Comparison of ENCODE assay signal across 8 mouse cellular contexts in the genomic region with DNA sequence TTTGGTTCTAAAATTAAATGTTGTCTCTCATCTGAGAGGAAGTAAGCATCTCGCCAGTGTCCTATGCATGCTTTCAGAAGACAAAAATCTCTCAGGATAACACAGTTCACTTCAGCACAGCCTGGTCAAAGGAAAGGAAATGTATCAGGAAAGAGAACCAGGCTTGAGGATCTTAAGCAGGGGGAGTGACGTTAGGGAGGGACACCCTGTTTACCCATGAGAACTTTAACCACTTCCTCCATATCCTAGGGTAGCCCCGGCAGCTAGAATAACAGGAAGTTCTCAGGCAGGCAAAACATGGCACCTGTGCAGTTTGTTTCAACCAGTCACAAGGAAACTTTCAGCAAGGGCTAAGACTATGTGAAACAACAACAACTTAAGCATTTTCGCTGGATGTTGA. TPM values are rescaled to one million over a fixed set of nuclear protein-coding genes. Genes with fewer than 3 reads are reported as not detected.
A peak's percentile ranks its signal among the peaks of the same experiment; 100 is the strongest.
DNase-seq lines count a peak whose midpoint lies in the region; ATAC-seq and TF ChIP-seq lines count a peak whose summit lies in the region.

No protein-coding gene starts in this region.

- intact Hi-C loops in heart, postnatal 10 days (cut with DNase I) = no loop called here

- no peak for TF ChIP-seq CTCF in forebrain, postnatal 0 days (IDR thresholded peaks at IDR 0.05; ENCODE audit: low read depth)

- H3K4me1 ChIP-seq in megakaryocyte, embryonic 14.5 days = peaks cover 15% of the 10 kb centered on the region
- H3K4me1 ChIP-seq in forebrain, postnatal 0 days (ENCODE audit: insufficient read depth) = no peaks in the 10 kb centered on the region
- H3K4me1 ChIP-seq in limb, embryonic 10.5 days = no peaks in the 10 kb centered on the region

- H3K9ac ChIP-seq in forebrain, postnatal 0 days = no peak overlapping the region

- peak overlapping the region; percentile 8 for H3K4me3 ChIP-seq in megakaryocyte, embryonic 14.5 days (replicated peaks)
- no peak overlapping the region for H3K4me3 ChIP-seq in forebrain, postnatal 0 days (ENCODE audit: low read depth, low read length)
- H3K4me3 ChIP-seq in limb, embryonic 10.5 days = no peak overlapping the region

- no peaks in the 10 kb centered on the region for H3K9me3 ChIP-seq in megakaryocyte, embryonic 14.5 days
- no peaks in the 10 kb centered on the region for H3K9me3 ChIP-seq in forebrain, postnatal 0 days (ENCODE audit: low read length)
- H3K9me3 ChIP-seq in limb, embryonic 10.5 days (replicated peaks) = no peaks in the 10 kb centered on the region

- no peak for ATAC-seq in forebrain, postnatal 0 days

- H3K36me3 ChIP-seq in megakaryocyte, embryonic 14.5 days (replicated peaks; ENCODE audit: low read length) = no peaks in the 10 kb centered on the region
- no peaks in the 10 kb centered on the region for H3K36me3 ChIP-seq in forebrain, postnatal 0 days (ENCODE audit: insufficient read depth)
- no peaks in the 10 kb centered on the region for H3K36me3 ChIP-seq in limb, embryonic 10.5 days

- no peaks in the 10 kb centered on the region for H3K27me3 ChIP-seq in megakaryocyte, embryonic 14.5 days (replicated peaks)
- H3K27me3 ChIP-seq in forebrain, postnatal 0 days (ENCODE audit: insufficient read depth, low read length) = no peaks in the 10 kb centered on the region
- H3K27me3 ChIP-seq in limb, embryonic 10.5 days (ENCODE audit: low read depth, poor library complexity, severe bottlenecking) = no peaks in the 10 kb centered on the region

- 85% methylated on average over 4 of the region's 4 CpGs for WGBS in forebrain, postnatal 0 days
- WGBS in limb, embryonic 10.5 days = 72% methylated on average over 4 of the region's 4 CpGs

- no peak overlapping the region for H3K4me2 ChIP-seq in forebrain, postnatal 0 days (ENCODE audit: low read depth)

- H3K27ac ChIP-seq in forebrain, postnatal 0 days (ENCODE audit: low read depth, low read length) = no peak overlapping the region
- H3K27ac ChIP-seq in limb, embryonic 10.5 days = no peak overlapping the region

- peak; percentile 5 for DNase-seq in layer of hippocampus, adult 11-12 months (ENCODE audit: low spot score)
- DNase-seq in layer of hippocampus, adult 18-20 months (ENCODE audit: low spot score in 2 of 2) = no peak
- peak; percentile 20 to 26 for DNase-seq in heart, postnatal 10 days
- peak; percentile 49 for DNase-seq in thymus, postnatal 4 days
- no peak for DNase-seq in urinary bladder, postnatal 14 days (ENCODE audit: low spot score)
- no peak for DNase-seq in forebrain, postnatal 0 days
- DNase-seq in limb, embryonic 10.5 days (ENCODE audit: low spot score) = no peak

RNA-seq across cellular contexts. Expression of a gene that starts 25.8 kb away (rescaled TPM):
- total RNA-seq in layer of hippocampus, adult 18-20 months (2021) = 10 to 100 TPM; 18.9 to 22.0 TPM
- not detected for total RNA-seq in heart, postnatal 10 days (2021)
- not detected in 2 replicates for polyA plus RNA-seq in megakaryocyte, embryonic 14.5 days (2012; ENCODE audit: insufficient read depth, low replicate concordance)
- total RNA-seq in forebrain, postnatal 0 days (2014; rRNA removed) = 1.8 and 3.1 TPM in 2 replicates
- polyA plus RNA-seq in forebrain, postnatal 0 days (2015; fragmentation: Nextera tagmentation; extraction: Ambion mirVana) = 1.2 and 1.4 TPM in 2 replicates
- not detected in 2 replicates for polyA plus RNA-seq in limb, embryonic 10.5 days (2016; fragmentation: Nextera tagmentation; extraction: Ambion mirVana)

Comparison
In these comparisons a context has a peak if more than half of its experiments do, and no peak if none do; other contexts are left out.
1. DNase-seq: peak in layer of hippocampus, adult 11-12 months (single experiment), heart, postnatal 10 days (2 of 2) and thymus, postnatal 4 days (single experiment); none in layer of hippocampus, adult 18-20 months (0 of 2), urinary bladder, postnatal 14 days (single experiment), forebrain, postnatal 0 days (single experiment) and limb, embryonic 10.5 days (single experiment).